Mouse (Mus musculus) layer of hippocampus, postnatal 10 days (tissue): Measurements from ENCODE around the gene Eif2b3. TPM values are rescaled to one million over a fixed set of nuclear protein-coding genes. Genes with fewer than 3 reads are reported as not detected.

Experiments used
- DNase-seq, 2 experiments: peaks; one replicate each; pipeline ENCODE4 v3.0.0; 2021; ENCODE audit warnings: low spot score in 2 of 2
- total RNA-seq, 2 experiments: library from RNA; stranded (reverse); gene quantifications; 2 replicates each; pipeline ENCODE4 v1.2.3; 2021

Gene Eif2b3
- total RNA-seq, 2 experiments from 2014 or later: 26.1 to 27.0 TPM

DNA sequence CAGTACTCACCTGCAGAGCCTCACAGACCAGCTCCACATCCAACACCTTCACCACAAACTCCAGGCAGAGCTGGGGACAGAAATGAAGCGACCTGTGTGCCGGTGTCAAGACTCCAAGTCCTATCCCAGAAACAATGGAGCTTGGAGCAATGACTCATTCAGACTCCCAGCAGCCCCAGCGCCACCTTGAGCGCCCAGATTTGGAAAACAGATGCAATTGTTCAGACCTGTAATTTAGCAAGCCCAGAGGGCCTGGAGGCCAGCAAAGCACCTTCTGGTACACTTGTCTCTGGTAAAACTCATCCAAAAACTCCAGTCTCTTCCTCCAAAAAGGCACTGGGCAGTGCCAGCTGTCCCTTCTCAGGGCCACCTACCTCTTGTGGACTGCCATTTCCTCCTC is 103.0 kb downstream of the Eif2b3 start:
- DNase-seq: no peak

- no peak for DNase-seq
Observed at GRCm38 (mm10) chr4:117123546-117124217, 104.5 kb downstream of the Eif2b3 start.

DNA sequence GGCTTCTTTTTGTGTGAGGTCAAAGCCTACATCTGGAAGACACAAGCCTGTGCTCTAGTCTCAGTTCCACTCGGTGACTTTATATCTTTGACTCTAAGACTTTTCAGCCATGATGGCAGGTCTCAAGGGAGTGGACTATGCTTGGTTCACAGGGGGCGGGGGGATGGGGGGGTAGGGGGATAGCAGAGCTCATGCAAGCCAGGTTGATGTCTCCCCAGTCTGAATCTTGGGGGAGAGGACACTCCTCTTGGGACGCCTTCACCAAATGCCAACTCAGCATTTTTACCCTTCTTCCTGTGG is 105.0 kb downstream of the Eif2b3 start:
- no peak for DNase-seq

DNA sequence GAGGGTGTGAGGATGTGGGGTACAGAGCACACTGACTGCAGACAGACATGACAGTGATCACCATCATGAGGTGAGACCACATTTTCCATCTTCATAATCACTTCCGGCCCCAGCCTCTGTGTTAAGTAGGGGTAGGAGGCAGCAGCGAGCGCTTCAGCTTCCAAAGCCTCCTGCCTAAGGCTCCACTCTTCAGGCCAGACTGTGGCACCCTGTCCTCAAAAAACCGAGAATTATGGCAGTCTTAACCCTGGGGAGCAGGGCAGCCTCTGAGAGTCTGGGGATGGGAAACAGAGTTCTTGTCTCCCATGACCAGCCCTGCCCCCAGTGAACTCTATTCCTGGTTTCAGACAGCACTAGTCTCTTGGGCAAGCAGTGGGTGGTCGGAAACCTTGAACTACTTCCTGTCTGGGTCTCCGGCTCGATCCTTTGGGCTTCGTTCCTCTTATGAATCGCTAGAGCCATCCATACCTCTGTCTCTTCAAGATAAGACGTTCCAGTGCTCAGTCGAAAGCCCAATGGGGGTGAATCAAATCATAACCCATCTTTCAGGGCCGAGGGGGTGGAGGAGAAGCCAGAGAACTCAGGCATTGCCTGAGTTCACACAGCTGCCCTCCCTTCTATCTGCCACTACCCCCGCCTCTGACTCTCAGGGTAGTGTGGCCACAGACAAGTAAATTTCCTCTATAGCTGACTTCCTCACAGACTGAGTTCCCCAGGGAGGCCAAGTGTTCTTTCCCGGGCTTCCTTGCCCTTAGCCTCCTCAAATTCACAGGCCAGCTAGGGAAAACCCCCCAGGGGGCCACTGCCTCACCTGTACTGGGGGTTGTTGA is 105.5 kb downstream of the Eif2b3 start:
- DNase-seq: peak in 1 of 2 experiments; percentile 37

DNA sequence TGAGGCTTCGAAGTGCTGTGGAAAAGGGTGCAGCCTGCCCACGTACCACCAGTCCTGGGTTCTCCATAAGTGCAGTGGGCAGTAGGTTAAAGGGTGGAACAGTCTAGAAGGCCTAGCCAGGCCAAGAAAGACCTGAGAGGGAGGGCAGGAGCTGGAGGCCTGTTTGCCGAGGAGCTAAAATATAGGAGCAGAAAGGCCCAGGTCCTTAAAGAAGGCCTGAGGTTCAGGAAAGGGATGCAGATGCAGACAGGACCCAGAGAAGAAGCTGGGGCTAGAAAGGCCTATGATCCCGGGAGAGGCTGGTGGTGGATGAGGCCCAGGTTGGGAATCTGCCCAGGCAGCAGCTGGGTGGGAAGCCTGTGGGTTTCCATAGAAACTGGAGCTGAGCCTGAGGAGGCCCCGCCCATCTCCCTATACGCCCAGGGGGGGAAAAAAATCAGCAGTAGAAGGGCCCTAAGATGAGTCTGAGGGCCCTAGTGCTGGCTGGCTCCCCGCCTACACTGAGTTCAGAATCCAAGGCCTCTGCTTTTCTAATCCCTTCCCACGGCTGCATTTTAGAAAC is 106.2 kb downstream of the Eif2b3 start, which contains the start of gene Btbd19:
Gene Btbd19, minus strand, starts transcription at position 378 of the 562 bp plus-strand sequence.
- peak; percentile 81 to 83 for DNase-seq

GRCm38 (mm10) chr4:117125910-117126674 is 106.9 kb downstream of the Eif2b3 start:
- DNase-seq: peak; percentile 37 to 53

- peak in 1 of 2 experiments; percentile 19 for DNase-seq
Observed at GRCm38 (mm10) chr4:117126675-117127290, 107.6 kb downstream of the Eif2b3 start, which contains the start of gene Tctex1d4. Gene Tctex1d4, plus strand, starts transcription at chr4:117126794.

GRCm38 (mm10) chr4:117127991-117128686 is 108.9 kb downstream of the Eif2b3 start:
- DNase-seq: no peak

- DNase-seq: no peak
Observed at GRCm38 (mm10) chr4:117130790-117131189, 111.6 kb downstream of the Eif2b3 start.

- no peak for DNase-seq
Observed at GRCm38 (mm10) chr4:117131198-117131597, 112.0 kb downstream of the Eif2b3 start.

DNA sequence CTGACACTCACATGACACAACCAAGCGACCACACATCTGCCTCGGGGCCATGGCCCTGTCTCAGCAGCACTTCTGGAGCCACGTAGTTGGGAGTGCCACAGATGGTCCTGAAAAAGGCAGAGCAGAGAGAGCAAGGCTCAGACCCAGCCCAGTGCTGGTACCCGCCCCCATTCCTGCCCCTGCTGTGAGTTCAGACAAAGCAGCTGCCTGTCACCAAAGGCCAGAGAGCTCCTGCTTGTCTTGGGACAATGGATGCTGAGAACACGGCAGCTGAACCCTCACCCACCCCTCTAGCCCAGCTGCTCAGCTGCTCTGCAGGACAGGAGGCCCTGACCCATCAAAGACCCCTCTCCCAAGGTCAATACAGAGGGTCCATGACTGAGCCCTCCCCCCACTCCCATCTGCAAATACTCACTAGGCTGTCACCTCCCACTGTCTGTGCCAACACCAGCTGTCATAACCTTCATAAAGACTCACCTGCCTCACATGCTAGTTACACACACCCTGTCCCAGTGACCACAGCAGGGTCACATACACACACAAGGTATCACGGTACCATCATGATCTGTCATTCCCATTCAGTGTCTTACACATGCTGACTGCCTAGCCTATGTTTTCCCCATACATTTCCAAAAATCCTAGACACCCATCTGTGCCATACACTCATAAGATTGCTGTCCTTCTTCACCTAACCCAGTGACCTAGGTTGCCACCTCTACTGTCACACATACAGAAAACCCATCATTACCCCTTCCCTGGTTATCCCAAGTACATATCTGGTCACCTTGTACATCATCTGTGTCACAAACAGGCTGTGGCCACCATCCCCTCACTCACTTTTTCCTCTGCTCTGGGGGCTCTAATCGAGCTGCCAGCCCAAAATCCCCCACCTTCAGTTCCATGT is 112.9 kb downstream of the Eif2b3 start:
- no peak for DNase-seq

DNA sequence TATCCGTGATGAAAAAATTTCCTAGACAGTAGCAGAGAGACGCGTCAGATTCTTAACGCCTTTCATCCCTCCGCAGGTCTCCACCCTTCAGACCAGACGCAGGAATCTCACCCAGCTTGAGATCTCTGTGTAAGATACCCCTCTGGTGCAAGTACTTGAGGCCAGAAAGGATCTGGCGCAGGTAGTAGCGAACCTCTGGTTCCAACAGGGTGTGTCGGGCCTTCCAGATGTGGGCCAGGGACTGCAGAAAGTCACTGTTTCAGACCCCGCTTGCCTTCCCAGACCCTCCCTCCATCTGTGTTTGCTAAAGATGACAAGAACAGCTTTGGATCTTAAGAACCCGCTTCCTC is 113.6 kb downstream of the Eif2b3 start:
- no peak for DNase-seq

- DNase-seq: peak; percentile 40 to 43
Observed at GRCm38 (mm10) chr4:117133366-117133796, 114.2 kb downstream of the Eif2b3 start.

- DNase-seq: peak; percentile 98 to 99
Observed at GRCm38 (mm10) chr4:117133817-117134600, 114.8 kb downstream of the Eif2b3 start, which contains the start of gene Plk3. Gene Plk3, minus strand, starts transcription at chr4:117133963.

- no peak for DNase-seq
Observed at GRCm38 (mm10) chr4:117134601-117134995, 115.4 kb downstream of the Eif2b3 start.

- DNase-seq: no peak
Observed at GRCm38 (mm10) chr4:117136034-117136433, 116.8 kb downstream of the Eif2b3 start.
